Mouse (Mus musculus) MEL (cell line): ENCODE results near the gene Mrtfa.

Source experiments
- CTCF ChIP-seq, 3 experiments: IDR thresholded peaks in 2 of 3; conservative IDR thresholded peaks in 1 of 3; 2 replicates each; pipeline ENCODE4 v1.5.1; 2011 to 2012; ENCODE audit warnings: low read length in 3 of 3, low read depth in 2 of 3, mild to moderate bottlenecking in 2 of 3, improper control_type of control experiment in 1 of 3, inconsistent platforms in 1 of 3, mixed read lengths in 1 of 3, moderate library complexity in 1 of 3; ENCODE audit not compliant: control insufficient read depth in 1 of 3, insufficient read depth in 1 of 3, poor library complexity in 1 of 3, severe bottlenecking in 1 of 3
- POLR2AphosphoS2 ChIP-seq: IDR thresholded peaks from 2 replicates; pipeline ENCODE4 v1.6.1; 2011; ENCODE audit warnings: low read length, improper control_type of control experiment
- ZKSCAN1 ChIP-seq: IDR thresholded peaks from 2 replicates; pipeline ENCODE4 v1.6.1; 2012; ENCODE audit warnings: low read depth, mild to moderate bottlenecking, inconsistent platforms, low read length, improper control_type of control experiment, moderate library complexity

DNA sequence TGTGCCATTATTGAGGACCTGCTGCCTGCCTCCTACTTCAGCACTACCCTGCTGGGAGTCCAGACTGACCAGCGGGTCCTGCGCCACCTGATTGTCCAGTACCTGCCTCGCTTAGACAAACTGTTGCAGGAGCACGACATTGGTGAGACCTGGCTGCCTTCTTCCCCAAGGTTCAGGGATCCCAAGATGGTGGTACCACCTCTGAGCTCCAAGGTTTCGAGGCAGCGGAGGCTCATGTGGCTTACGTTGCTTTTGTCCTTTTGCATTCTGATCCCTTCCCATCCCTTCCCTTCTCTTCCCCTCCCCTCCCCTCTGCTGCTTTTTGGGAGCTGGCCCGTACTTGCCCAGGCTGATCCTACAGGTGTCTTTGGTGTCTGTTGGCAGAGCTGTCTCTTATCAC, 182.7 kb downstream of the Mrtfa start:
- no peak for TF ChIP-seq POLR2AphosphoS2
- TF ChIP-seq ZKSCAN1 = no peak
- TF ChIP-seq CTCF (IDR thresholded peaks at IDR 0.05 in 2 of 3, conservative IDR thresholded peaks at IDR 0.05 in 1 of 3; ENCODE audit: control insufficient read depth in 1 of 3, insufficient read depth in 1 of 3, low read depth in 2 of 3, low read length in 3 of 3, poor library complexity in 1 of 3, severe bottlenecking in 1 of 3) = no peak
